Mouse (Mus musculus) layer of hippocampus, adult 2 months (tissue): ENCODE data around the gene Tapt1. TPM values are rescaled to one million over a fixed set of nuclear protein-coding genes. Genes with fewer than 3 reads are reported as not detected.

Experiments used
- DNase-seq, 2 experiments: peaks; one replicate each; pipeline ENCODE4 v3.0.0; 2022; ENCODE audit warnings: low spot score in 2 of 2
- H3K27ac ChIP-seq: fragments of 200-600 bp; 2 replicates; pipeline ENCODE4 v1.8.1; 2022
- H3K4me3 ChIP-seq: fragments of 200-600 bp; 2 replicates; pipeline ENCODE4 v1.8.1; 2022; ENCODE audit warnings: mild to moderate bottlenecking
- CTCF ChIP-seq: fragments of 200-600 bp; conservative IDR thresholded peaks from 2 replicates; pipeline ENCODE4 v1.8.1; 2022; ENCODE audit warnings: antibody characterized with exemption, mild to moderate bottlenecking, moderate library complexity
- total RNA-seq, 2 experiments: library from RNA; stranded (reverse); gene quantifications; 2 replicates each; pipeline ENCODE4 v1.2.3; 2021

The Tapt1 gene
- total RNA-seq, 2 experiments from 2014 or later = 41.3 to 50.2 TPM

DNA sequence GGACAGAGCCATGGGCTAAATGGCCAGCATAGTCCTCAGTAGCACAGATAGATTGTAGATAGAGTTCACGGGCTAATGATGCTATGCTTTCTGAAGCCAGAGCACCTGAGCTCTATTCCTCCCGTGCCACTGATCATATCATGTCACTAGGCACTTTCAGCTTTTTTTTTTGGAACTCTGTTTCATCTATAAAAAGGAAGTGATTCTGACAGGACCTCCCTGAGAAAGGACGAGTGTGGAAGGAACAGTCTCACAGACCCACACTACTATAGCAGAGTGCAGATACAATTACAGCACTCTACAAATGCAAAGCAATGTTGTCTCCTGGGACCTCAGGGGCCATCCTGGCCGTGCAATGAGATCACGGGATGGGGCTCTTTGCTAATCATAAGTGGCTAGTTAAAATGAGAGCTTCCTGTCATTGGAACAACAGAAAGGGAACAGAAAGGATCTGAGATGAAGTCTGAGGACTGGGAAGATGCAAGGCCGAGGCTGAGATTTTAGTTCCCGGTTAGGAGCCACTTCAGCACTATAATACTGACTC lies 62.1 kb downstream of the Tapt1 start:
- no peak overlapping the region for H3K27ac ChIP-seq
- H3K4me3 ChIP-seq = no peak overlapping the region
- DNase-seq = no peak
- TF ChIP-seq CTCF = no peak

DNA sequence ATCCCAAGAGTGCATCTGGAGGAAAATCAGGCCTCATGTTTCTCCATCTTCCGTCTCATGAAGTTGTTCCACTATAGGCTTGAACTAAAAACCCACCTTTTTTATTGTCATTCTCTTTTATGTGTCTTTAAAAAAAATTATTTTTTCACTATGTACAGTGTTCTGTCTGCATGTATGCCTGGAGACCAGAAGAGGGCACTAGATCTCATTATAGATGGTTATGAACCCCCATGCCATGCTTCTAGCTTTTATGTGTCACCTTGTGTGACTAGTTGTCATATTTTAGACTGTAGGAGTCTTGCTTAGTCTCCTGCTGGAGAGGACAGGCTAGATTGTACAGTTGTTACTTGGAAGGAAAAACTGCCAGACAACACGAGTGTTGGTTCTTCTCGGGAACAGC lies 63.1 kb downstream of the Tapt1 start:
- DNase-seq = no peak
- H3K27ac ChIP-seq = no peak overlapping the region
- no peak overlapping the region for H3K4me3 ChIP-seq
- peak; percentile 59 for TF ChIP-seq CTCF

DNA sequence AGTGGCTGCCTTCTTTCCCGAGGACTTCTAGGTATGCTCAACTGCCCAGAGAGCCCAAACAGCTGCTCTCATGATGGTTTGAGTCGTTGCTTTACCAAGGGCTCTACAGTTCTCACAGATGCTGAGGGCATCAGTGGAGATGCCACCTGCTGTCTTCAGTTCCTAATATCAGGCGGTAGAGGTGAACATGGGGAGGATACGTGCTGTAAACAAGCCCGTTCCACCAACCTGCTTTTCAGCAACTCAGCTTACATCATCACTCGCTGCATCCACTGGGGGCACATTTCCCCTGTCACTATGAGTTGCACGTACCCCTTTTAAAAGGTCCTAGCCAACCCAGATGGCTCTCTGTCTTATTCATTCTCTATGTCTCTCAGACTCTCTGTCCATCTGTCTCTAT lies 63.6 kb downstream of the Tapt1 start:
- Histone ChIP-seq H3K27ac (no peak overlapping the region), H3K4me3 (no peak overlapping the region)
- no peak for TF ChIP-seq CTCF
- no peak for DNase-seq

DNA sequence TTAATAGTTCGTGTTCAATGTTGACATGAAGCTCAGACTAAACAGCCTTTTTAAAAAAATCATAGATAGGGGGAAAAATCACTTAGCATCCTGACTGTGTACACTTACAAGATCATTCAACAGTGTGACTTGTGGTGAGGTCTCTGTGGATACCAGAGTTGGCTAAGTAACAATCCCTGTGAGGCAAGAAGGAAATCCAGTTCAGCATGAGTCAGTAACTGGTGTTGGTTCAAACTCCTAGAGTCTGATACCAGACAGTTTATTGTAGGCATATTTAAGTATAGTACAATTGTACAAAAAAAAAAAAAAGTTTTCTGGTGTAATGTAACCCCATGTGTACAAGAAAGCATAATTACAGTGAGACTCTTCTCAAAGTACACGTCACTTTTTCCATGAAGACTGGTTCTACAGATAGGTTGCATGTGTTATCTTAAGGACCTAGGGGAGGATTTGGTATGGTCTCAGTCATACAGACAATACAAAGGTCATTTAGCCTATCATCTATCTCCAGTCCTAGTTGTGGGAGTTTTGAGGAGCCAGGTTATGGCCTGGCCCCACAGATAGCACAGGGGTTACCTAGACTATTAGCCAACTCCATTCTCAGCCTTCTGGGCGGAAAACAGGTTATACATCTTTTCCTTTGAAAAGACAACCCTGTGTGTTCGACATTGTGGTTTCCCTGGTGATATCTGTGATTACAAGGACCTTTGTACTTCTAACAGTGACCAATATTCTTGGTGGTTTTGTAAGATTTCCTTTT lies 66.6 kb downstream of the Tapt1 start:
- DNase-seq = no peak
- TF ChIP-seq CTCF = no peak

DNA sequence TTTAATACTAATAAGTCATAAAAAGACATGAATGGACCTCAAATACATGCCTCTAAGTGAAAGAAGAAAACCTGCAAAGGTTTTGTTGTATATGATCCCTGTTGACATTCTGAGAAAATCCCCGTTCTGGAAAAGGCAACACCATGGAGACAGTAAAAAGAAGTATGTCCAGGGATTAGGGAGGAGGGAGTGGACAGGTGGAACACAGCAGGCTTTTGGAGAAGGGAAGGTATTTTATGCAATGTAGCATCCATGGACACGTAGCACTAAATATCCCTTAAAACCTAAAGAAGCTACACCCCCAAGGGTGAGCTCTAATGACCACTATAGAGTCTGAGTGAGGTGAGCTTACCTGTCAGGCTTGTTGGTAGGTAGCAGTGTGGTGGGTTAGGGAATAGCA lies 67.2 kb downstream of the Tapt1 start:
- no peak overlapping the region for H3K4me3 ChIP-seq
- H3K27ac ChIP-seq = no peak overlapping the region
- no peak for TF ChIP-seq CTCF
- DNase-seq = no peak

More for the DNA sequence above, 66.6 kb downstream of the Tapt1 start:
- Histone ChIP-seq H3K4me3 (no peak overlapping the region), H3K27ac (no peak overlapping the region)

DNA sequence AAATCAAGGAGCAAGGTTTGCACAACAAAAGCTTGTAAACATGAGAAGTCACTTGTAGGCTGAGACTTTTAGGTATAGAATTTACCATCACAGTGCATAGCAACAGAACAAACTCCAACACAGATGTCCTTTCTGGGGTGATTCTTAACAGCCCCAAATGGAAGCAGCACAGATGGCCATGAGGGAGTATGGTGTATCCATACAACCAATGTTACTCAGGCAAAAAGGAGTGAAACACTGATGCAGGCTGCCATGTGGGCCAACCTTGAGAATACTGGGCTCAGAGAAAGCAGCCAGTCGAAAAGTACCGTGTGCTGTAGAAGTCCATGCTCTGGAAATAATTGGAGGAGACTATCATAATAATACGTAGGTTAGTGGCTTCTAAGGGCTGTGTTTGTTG lies 68.0 kb downstream of the Tapt1 start:
- TF ChIP-seq CTCF = no peak
- no peak for DNase-seq
- no peak overlapping the region for H3K4me3 ChIP-seq
- H3K27ac ChIP-seq = no peak overlapping the region

DNA sequence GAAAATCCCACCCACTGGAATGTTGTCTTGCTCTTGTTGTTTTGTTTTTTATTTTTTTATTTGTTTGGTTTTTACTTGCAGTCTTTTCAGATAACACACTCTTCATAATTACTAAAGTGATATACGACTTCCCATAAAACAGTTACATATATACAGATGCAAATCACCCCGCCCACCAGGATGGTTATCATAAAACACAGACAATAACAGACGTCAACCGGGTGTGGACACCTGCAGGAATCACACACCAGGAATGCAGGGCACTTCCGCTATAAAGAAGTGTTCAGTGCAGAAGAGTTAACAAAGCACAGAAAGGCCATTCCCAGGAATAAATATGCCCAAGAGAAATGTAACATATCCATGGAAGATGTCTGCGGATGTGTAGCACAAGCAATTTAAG lies 68.7 kb downstream of the Tapt1 start:
- TF ChIP-seq CTCF = no peak
- Histone ChIP-seq H3K27ac (no peak overlapping the region), H3K4me3 (no peak overlapping the region)
- DNase-seq = no peak

DNA sequence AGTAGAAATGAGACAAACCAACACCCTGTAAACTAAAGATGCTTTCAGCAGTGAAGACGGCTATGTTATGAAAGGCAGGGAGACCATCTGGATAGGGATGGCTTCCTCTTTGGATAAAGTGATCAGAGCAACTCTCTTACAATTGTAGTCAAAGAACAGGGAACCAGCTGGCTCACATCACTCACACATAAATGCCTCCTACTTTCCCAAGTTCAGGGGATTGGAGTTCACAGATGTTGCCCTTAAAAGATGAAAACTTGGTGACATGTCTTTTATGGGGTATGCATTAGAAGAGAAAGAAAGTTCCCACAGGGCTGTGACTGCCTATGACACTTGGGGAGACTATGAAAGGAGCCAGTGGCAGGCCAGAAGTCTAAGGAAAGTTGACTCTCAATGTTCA lies 73.4 kb downstream of the Tapt1 start:
- no peak overlapping the region for H3K4me3 ChIP-seq
- no peak for TF ChIP-seq CTCF
- peak overlapping the region; percentile 67; the same call in 1 of the 2 replicates for H3K27ac ChIP-seq
- no peak for DNase-seq

DNA sequence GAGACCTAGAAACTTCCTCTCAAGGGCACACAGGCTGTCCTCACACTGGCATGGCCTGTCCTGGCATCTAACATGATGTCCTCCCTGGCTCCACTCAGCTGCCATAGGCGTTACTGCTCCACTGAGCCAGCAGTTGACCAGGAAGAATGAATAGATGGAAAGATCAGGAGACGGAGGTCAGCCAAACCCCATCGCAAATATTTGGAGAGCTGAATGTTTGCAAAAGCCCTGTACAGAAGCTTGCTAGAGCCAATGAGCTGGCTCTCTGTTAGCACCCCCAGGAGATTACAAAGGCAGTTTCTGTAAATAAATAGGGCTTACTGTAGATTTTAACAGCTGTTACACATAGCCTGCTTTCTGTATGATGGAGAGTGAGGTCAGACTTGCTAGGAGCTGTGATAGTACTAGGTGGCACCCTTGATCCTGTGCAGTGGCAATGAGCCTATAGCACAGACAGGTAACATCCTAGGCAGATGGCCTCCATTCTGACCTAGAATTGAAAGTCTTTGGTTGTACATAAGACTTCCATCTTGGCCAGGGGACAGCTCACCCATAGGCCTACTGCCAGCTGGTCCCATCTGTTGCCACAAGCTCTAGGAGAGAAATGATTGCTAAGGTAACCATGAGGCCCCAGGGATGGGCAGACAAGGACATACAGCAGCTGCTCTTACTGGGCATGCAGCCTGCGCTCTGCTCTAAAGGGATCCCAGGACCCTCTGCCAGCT lies 74.9 kb downstream of the Tapt1 start:
- H3K4me3 ChIP-seq = no peak overlapping the region
- peak; percentile 40 to 44 for DNase-seq
- no peak for TF ChIP-seq CTCF
- peak overlapping the region; percentile 67 for H3K27ac ChIP-seq

DNA sequence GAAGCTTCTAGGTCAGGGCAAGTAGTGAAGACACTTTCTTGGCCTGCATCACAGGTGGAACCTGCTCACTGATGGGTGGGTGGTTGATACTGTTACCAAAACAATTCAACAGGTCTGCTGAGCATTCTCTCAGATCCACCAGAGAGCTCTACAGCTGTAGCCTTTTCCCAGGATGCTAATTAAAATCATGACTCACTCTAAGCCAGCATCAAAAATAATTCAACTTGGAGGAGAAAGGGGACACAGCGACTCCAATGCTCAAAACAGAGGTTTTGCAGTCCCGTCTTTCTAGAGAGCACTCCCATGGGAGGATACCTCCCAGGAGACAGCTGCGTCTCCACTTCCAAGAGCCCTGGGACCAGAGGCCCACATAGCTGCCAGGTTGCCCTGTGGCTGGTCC lies 78.7 kb downstream of the Tapt1 start:
- H3K4me3 ChIP-seq = no peak overlapping the region
- DNase-seq = no peak
- H3K27ac ChIP-seq = no peak overlapping the region
- no peak for TF ChIP-seq CTCF

DNA sequence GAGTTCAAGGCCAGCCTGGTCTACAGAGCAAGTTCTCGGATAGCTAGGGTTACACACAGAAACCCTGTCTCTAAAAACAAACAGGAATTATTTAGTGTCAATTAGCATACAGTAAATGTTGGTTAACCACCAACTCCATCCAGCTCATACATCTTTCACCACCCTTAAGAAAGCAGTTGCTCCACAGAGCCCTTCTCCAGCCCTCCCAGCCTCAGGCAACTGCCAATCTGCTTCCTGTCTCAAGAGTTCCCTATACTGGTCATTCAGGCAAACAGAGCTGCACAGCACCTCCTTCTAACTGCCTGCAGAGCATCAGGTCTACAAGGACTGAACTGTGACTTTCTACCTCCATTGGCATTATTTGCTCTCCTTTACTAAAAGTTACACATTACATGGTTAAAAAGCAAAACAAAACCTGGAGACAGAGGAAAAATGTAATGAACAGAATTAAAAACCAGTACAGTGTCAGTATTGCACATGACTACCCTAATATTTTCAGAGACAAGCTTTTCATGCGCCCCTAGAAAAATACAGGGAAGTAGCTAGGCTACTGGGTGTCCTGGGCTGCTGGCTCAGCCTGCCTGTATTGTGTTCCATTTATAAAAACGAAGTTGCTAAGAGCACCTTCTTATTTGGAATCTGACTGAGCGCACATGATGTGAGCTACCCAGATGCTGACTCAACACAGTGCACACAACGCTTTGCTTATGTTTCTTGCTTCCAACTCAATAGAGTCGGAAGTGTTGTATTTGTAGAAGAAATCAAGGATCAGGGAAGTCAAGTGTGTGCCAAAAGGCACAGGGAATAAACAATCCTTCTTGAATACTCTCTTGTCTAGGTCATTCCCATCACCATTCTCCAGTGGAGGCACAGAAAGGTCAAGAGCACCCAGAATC lies 79.7 kb downstream of the Tapt1 start:
- no peak for TF ChIP-seq CTCF
- Histone ChIP-seq H3K27ac (no peak overlapping the region), H3K4me3 (no peak overlapping the region)
- no peak for DNase-seq

DNA sequence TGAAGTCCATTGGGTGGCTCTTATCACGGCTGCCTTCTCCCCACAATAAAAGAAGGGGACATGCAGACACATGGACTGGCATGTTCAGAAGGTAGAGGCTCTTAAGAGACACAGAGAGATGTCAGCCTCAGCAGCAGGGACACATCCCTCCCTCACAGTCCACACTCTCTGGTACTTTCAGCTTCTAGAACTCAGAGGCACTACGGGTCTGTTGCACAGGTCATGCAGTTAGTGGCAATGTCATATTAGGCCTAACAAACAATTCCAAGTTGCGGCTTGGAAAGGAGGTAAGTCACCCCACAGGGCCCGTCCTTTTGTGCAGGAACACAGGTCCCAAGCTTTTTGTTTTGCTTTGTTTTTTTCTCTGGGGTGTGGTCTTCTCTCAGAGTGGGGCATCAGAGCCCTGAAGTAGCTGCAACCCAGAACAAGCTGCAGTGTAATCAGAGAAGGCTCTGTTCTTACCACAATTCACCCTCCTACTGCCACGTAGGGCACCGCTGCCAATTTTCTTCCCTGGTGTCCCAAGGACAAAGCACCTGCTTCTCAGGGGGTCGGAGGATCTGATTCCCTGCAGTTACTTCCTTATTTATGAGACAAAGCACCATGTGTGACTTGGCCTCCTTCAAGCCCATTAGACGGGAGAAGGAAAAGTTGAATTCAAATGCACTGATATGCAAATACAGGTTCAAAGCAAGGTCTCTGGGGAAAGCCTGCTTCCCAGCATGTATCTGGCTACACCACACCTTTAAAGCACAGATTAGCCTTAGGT lies 82.8 kb downstream of the Tapt1 start:
- Histone ChIP-seq H3K27ac (no peak overlapping the region), H3K4me3 (no peak overlapping the region)
- no peak for TF ChIP-seq CTCF
- no peak for DNase-seq
